18 mouse cellular contexts compared by ENCODE assay signal in the genomic region with DNA sequence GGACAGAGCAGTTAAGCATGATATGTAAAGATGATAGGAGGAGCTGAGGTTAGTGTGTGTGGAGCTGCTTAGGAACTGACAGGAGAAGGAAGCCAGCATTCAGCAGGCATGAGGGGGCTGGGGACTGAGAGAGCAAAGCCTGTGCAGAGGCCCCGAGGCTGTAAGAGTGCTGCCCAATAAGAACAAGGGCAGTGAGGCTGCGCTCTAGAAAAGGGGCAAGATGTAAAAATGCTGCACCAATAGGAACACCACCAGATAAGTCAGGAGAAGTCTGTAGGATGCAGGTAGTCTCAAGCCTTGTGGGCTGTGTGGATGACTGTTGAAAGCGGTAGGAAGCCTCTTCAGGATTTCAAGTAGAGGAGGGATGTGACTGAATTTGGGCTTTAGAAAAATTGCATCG. TPM values are rescaled to one million over a fixed set of nuclear protein-coding genes. Genes with fewer than 3 reads are reported as not detected.
DNase-seq lines count a peak whose midpoint lies in the region; ATAC-seq and TF ChIP-seq lines count a peak whose summit lies in the region.
"Had no signal": no experiment of that assay in that cellular context is flagged by ENCODE, and none has a peak within 500 bp of the region (broad histone marks: within the 10 kb centered on the region; RNA-seq: fewer than 3 reads in every experiment).

No protein-coding gene starts in this region.

- no peak for TF ChIP-seq EP300 in liver, postnatal 0 days (IDR thresholded peaks at IDR 0.05; ENCODE audit: low read depth)

- no peak; the same call in 1 of the 2 replicates for ATAC-seq in forebrain, embryonic 14.5 days
- ATAC-seq in midbrain, embryonic 14.5 days (ENCODE audit: low FRiP score, low TSS enrichment): peak; percentile 41; the same call in 1 of the 2 replicates
- ATAC-seq in liver, postnatal 0 days: no peak
- ATAC-seq: intestine, postnatal 0 days; lung, postnatal 0 days; Patski had no signal

- WGBS in forebrain, embryonic 14.5 days: 35% methylated on average over 4 of the region's 4 CpGs
- 64% methylated on average over 4 of the region's 4 CpGs for WGBS in midbrain, embryonic 14.5 days
- WGBS in liver, postnatal 0 days (ENCODE audit: insufficient replicate concordance): 56% methylated on average over 4 of the region's 4 CpGs

- H3K4me2 ChIP-seq in forebrain, embryonic 14.5 days (ENCODE audit: low read length): no peak overlapping the region
- no peak overlapping the region for H3K4me2 ChIP-seq in midbrain, embryonic 14.5 days (ENCODE audit: low read length)
- H3K4me2 ChIP-seq in liver, postnatal 0 days (ENCODE audit: low read depth, low read length): no peak overlapping the region
- H3K4me2 ChIP-seq: liver, embryonic 11.5 days had no signal

- no peak for DNase-seq in left cerebral cortex, adult 2 months (ENCODE audit: extremely low spot score in 1 of 2, low spot score in 2 of 2)
- DNase-seq in left cerebral cortex, postnatal 10 days (ENCODE audit: extremely low spot score in 1 of 2, low spot score in 2 of 2): no peak
- DNase-seq in c-Kit-positive CD71-negative TER-119-negative erythroid progenitor cells, embryonic 14.5 days (ENCODE audit: low read depth): peak; percentile 38
- no peak for DNase-seq in forebrain, embryonic 14.5 days (ENCODE audit: low spot score)
- DNase-seq in midbrain, embryonic 14.5 days: no peak
- DNase-seq in adrenal gland, adult (ENCODE audit: inconsistent age in 2 of 2, low spot score in 1 of 2): no peak
- DNase-seq in liver, postnatal 0 days: no peak
- DNase-seq in adrenal gland, adult 8-10 months: no peak
- DNase-seq: adrenal gland, postnatal 10 days; cerebellum, adult 11-12 months; kidney, postnatal 4 days had no signal

- peak overlapping the region; percentile 13; the same call in 1 of the 2 replicates for H3K9ac ChIP-seq in forebrain, embryonic 14.5 days (ENCODE audit: low read length)
- no peak overlapping the region for H3K9ac ChIP-seq in midbrain, embryonic 14.5 days (replicated peaks; ENCODE audit: low read length)
- no peak overlapping the region for H3K9ac ChIP-seq in liver, postnatal 0 days (replicated peaks)

- H3K9me3 ChIP-seq in forebrain, embryonic 14.5 days (replicated peaks; ENCODE audit: control insufficient read depth, low read length): no peaks in the 10 kb centered on the region
- H3K9me3 ChIP-seq in midbrain, embryonic 14.5 days (ENCODE audit: control insufficient read depth, low read length): no peaks in the 10 kb centered on the region
- H3K9me3 ChIP-seq in liver, postnatal 0 days (ENCODE audit: low read length): no peaks in the 10 kb centered on the region

- H3K27me3 ChIP-seq in forebrain, embryonic 14.5 days (replicated peaks; ENCODE audit: control insufficient read depth, insufficient read depth, low read length): no peaks in the 10 kb centered on the region
- no peaks in the 10 kb centered on the region for H3K27me3 ChIP-seq in midbrain, embryonic 14.5 days (ENCODE audit: control insufficient read depth, insufficient read depth, low read length)
- H3K27me3 ChIP-seq in liver, postnatal 0 days (ENCODE audit: insufficient read depth, low read length): no peaks in the 10 kb centered on the region
- H3K27me3 ChIP-seq: Patski had no signal

- no peak for TF ChIP-seq CTCF in left cerebral cortex, adult 2 months (IDR thresholded peaks at IDR 0.05)
- TF ChIP-seq CTCF in liver, postnatal 0 days (IDR thresholded peaks at IDR 0.05; ENCODE audit: low read depth): no peak

- H3K4me1 ChIP-seq in forebrain, embryonic 14.5 days (ENCODE audit: control insufficient read depth, insufficient read depth, low read length): peaks cover 54% of the 10 kb centered on the region
- peaks cover 71% of the 10 kb centered on the region for H3K4me1 ChIP-seq in midbrain, embryonic 14.5 days (ENCODE audit: control insufficient read depth, insufficient read depth, low read length)
- no peaks in the 10 kb centered on the region for H3K4me1 ChIP-seq in liver, postnatal 0 days (ENCODE audit: insufficient read depth)

- H3K27ac ChIP-seq in left cerebral cortex, adult 2 months: peak overlapping the region; percentile 47
- H3K27ac ChIP-seq in forebrain, embryonic 14.5 days (ENCODE audit: low read depth, low read length): peak overlapping the region; percentile 64
- peak overlapping the region; percentile 75 for H3K27ac ChIP-seq in midbrain, embryonic 14.5 days (replicated peaks; ENCODE audit: low read depth, low read length)
- no peak overlapping the region for H3K27ac ChIP-seq in liver, postnatal 0 days (ENCODE audit: low read depth)

- H3K36me3 ChIP-seq in forebrain, embryonic 14.5 days (ENCODE audit: control insufficient read depth, insufficient read depth, low read length): peaks cover 50% of the 10 kb centered on the region
- H3K36me3 ChIP-seq in midbrain, embryonic 14.5 days (ENCODE audit: control insufficient read depth, insufficient read depth, low read length): peaks cover 62% of the 10 kb centered on the region
- H3K36me3 ChIP-seq in liver, postnatal 0 days (replicated peaks; ENCODE audit: insufficient read depth, low read length): no peaks in the 10 kb centered on the region

- intact Hi-C loops in left cerebral cortex, adult 2 months (cut with DNase I): no loop called here
- intact Hi-C loops in left cerebral cortex, postnatal 10 days (cut with DNase I): no loop called here

- H3K4me3 ChIP-seq in left cerebral cortex, adult 2 months: no peak overlapping the region
- H3K4me3 ChIP-seq in forebrain, embryonic 14.5 days (ENCODE audit: low read depth, low read length): no peak overlapping the region
- H3K4me3 ChIP-seq in midbrain, embryonic 14.5 days (replicated peaks; ENCODE audit: low read depth, low read length): no peak overlapping the region
- H3K4me3 ChIP-seq in liver, postnatal 0 days (ENCODE audit: low read depth, low read length): no peak overlapping the region

RNA-seq across cellular contexts. Expression of gene Nsg2, which starts 17.9 kb away (rescaled TPM):
- total RNA-seq in left cerebral cortex, adult 2 months (2021): 100 to 1,000 TPM; 605 to 615 TPM
- 100 to 1,000 TPM; 873 to 894 TPM for total RNA-seq in left cerebral cortex, postnatal 10 days (2021)
- polyA plus RNA-seq in forebrain, embryonic 14.5 days (2014; fragmentation: Nextera tagmentation; extraction: Ambion mirVana): 304 and 315 TPM in 2 replicates
- 209 and 548 TPM in 2 replicates for polyA plus RNA-seq in midbrain, embryonic 14.5 days (2014; fragmentation: Nextera tagmentation; extraction: Ambion mirVana)
- 0.06 TPM in 1 of 2 replicates, not detected in the other for polyA plus RNA-seq in liver, postnatal 0 days (2015; fragmentation: Nextera tagmentation; extraction: Ambion mirVana)
- total RNA-seq in adrenal gland, adult 8-10 months (2022): 10 to 100 TPM; 37.1 to 76.7 (median 48.5) TPM
- polyA plus RNA-seq: Patski had no signal

RNA-seq across cellular contexts. Expression of gene 4930524B15Rik, which starts 52.8 kb away (rescaled TPM):
- not detected for total RNA-seq in left cerebral cortex, adult 2 months (2021)
- total RNA-seq in left cerebral cortex, postnatal 10 days (2021): under 1 TPM in 1 of 2 experiments, not detected in 1; 0.17 TPM
- 0.14 and 0.25 TPM in 2 replicates for polyA plus RNA-seq in forebrain, embryonic 14.5 days (2014; fragmentation: Nextera tagmentation; extraction: Ambion mirVana)
- 0.22 and 0.28 TPM in 2 replicates for polyA plus RNA-seq in midbrain, embryonic 14.5 days (2014; fragmentation: Nextera tagmentation; extraction: Ambion mirVana)
- not detected in 2 replicates for polyA plus RNA-seq in liver, postnatal 0 days (2015; fragmentation: Nextera tagmentation; extraction: Ambion mirVana)
- total RNA-seq in adrenal gland, adult 8-10 months (2022): not detected
- total RNA-seq: adrenal gland, postnatal 10 days; gastrocnemius, postnatal 4 days; left cerebral cortex, adult 8-10 months had no signal
- polyA plus RNA-seq: liver, embryonic 11.5 days; Patski; spleen, adult 2 months had no signal

Comparison
In these comparisons a context has a peak if more than half of its experiments do, and no peak if none do; other contexts are left out.
1. RNA of gene Nsg2, which starts 17.9 kb away (total RNA-seq): 873 to 894 TPM in left cerebral cortex, postnatal 10 days and 605 to 615 TPM in left cerebral cortex, adult 2 months; 37.1 to 76.7 TPM in adrenal gland, adult 8-10 months; every median in the first group is over 4 times any median in the second.